Mouse (Mus musculus) olfactory bulb, adult 2 months (tissue): ENCODE measurements around the gene Nlrp6. TPM values are rescaled to one million over a fixed set of nuclear protein-coding genes. Genes with fewer than 3 reads are reported as not detected.

ENCODE experiments used
- polyA plus RNA-seq: library from polyadenylated mRNA; stranded (reverse); fragments of >200 nt; gene quantifications from 2 replicates; pipeline ENCODE4 v1.2.4, GENCODE M21; 2012; ENCODE audit warnings: low replicate concordance; ENCODE audit not compliant: missing spikeins, insufficient read depth, insufficient read length

Nlrp6 gene
- polyA plus RNA-seq, 1 experiment = not detected

Other genes starting within 250 kb of the Nlrp6 start
- gene Olfr45, start 239.0 kb upstream of the Nlrp6 start, polyA plus RNA-seq = not detected in 2 replicates
- gene Olfr541, start 223.6 kb upstream of the Nlrp6 start, polyA plus RNA-seq = not detected in 2 replicates
- not detected in 2 replicates for gene Cyp2e1, start 157.2 kb upstream of the Nlrp6 start, polyA plus RNA-seq
- gene Syce1, start 133.1 kb upstream of the Nlrp6 start, polyA plus RNA-seq = not detected in 2 replicates
- gene Zfp941, start 98.7 kb upstream of the Nlrp6 start, polyA plus RNA-seq = not detected in 2 replicates
- not detected in 2 replicates for gene Urah, start 85.9 kb upstream of the Nlrp6 start, polyA plus RNA-seq
- gene Scgb1c1, start 75.4 kb upstream of the Nlrp6 start, polyA plus RNA-seq = not detected in 2 replicates
- not detected in 2 replicates for gene Odf3, start 73.1 kb upstream of the Nlrp6 start, polyA plus RNA-seq
- not detected in 2 replicates for gene Gm45785, start 64.6 kb upstream of the Nlrp6 start, polyA plus RNA-seq
- not detected in 2 replicates for gene Ric8a, start 63.9 kb upstream of the Nlrp6 start, polyA plus RNA-seq
- not detected in 2 replicates for gene Bet1l, start 63.3 kb upstream of the Nlrp6 start, polyA plus RNA-seq
- not detected in 2 replicates for gene Psmd13, start 38.9 kb upstream of the Nlrp6 start, polyA plus RNA-seq
- not detected in 2 replicates for gene Sirt3, start 38.6 kb upstream of the Nlrp6 start, polyA plus RNA-seq
- not detected in 2 replicates for gene Cox8b, start 20.5 kb upstream of the Nlrp6 start, polyA plus RNA-seq
- not detected in 2 replicates for gene Pgghg, start 20.5 kb downstream of the Nlrp6 start, polyA plus RNA-seq
- not detected in 2 replicates for gene Ifitm5, start 29.4 kb downstream of the Nlrp6 start, polyA plus RNA-seq
- not detected in 2 replicates for gene Gm45717, start 35.0 kb downstream of the Nlrp6 start, polyA plus RNA-seq
- gene Ifitm2, start 35.1 kb downstream of the Nlrp6 start, polyA plus RNA-seq = not detected in 2 replicates
- not detected in 2 replicates for gene Ifitm1, start 46.3 kb downstream of the Nlrp6 start, polyA plus RNA-seq
- gene Ifitm3, start 89.9 kb downstream of the Nlrp6 start, polyA plus RNA-seq = not detected in 2 replicates
- not detected in 2 replicates for gene Ifitm6, start 97.0 kb downstream of the Nlrp6 start, polyA plus RNA-seq
- not detected in 2 replicates for gene Gm17387, start 108.2 kb downstream of the Nlrp6 start, polyA plus RNA-seq
- not detected in 2 replicates for gene B4galnt4, start 140.2 kb downstream of the Nlrp6 start, polyA plus RNA-seq
- gene Pkp3, start 157.3 kb downstream of the Nlrp6 start, polyA plus RNA-seq = not detected in 2 replicates
- not detected in 2 replicates for gene Sigirr, start 179.7 kb downstream of the Nlrp6 start, polyA plus RNA-seq
- gene Ano9, start 196.9 kb downstream of the Nlrp6 start, polyA plus RNA-seq = not detected in 2 replicates
- gene Ptdss2, start 201.5 kb downstream of the Nlrp6 start, polyA plus RNA-seq = not detected in 2 replicates